Mouse (Mus musculus) ES-Bruce4 (cell line): ENCODE data around the gene Zfp422. TPM values are rescaled to one million over a fixed set of nuclear protein-coding genes. Genes with fewer than 3 reads are reported as not detected.

Source experiments
- H3K27ac ChIP-seq: 2 replicates; pipeline ENCODE4 v1.5.1; 2012; ENCODE audit warnings: low read length, inconsistent platforms; ENCODE audit not compliant: insufficient read depth
- H3K27me3 ChIP-seq: 2 replicates; pipeline ENCODE4 v1.6.1; 2012; ENCODE audit warnings: mild to moderate bottlenecking, low read length, inconsistent platforms; ENCODE audit not compliant: control insufficient read depth, poor library complexity, insufficient read depth, severe bottlenecking
- H3K36me3 ChIP-seq: 2 replicates; pipeline ENCODE4 v1.6.1; 2012; ENCODE audit warnings: inconsistent platforms, mild to moderate bottlenecking, low read length, moderate library complexity; ENCODE audit not compliant: control insufficient read depth, poor library complexity, insufficient read depth, severe bottlenecking
- H3K4me1 ChIP-seq: one replicate; pipeline ENCODE4 v1.8.1; 2011; ENCODE audit warnings: low read length; ENCODE audit not compliant: control insufficient read depth, insufficient read depth
- H3K4me3 ChIP-seq: 2 replicates; pipeline ENCODE4 v1.5.1; 2011; ENCODE audit warnings: low read depth, mild to moderate bottlenecking, low read length
- H3K9ac ChIP-seq: 2 replicates; pipeline ENCODE4 v1.6.1; 2012; ENCODE audit warnings: low read depth, mild to moderate bottlenecking, inconsistent platforms; ENCODE audit not compliant: poor library complexity, severe bottlenecking
- H3K9me3 ChIP-seq: replicated peaks from 2 replicates; pipeline ENCODE4 v1.6.1; 2012; ENCODE audit warnings: mild to moderate bottlenecking, low read length, inconsistent platforms; ENCODE audit not compliant: control insufficient read depth, poor library complexity, insufficient read depth, severe bottlenecking
- CTCF ChIP-seq: IDR thresholded peaks from one replicate; pipeline ENCODE4 v1.8.1; 2011; ENCODE audit warnings: low read depth, low read length
- EP300 ChIP-seq: IDR thresholded peaks from 2 replicates; pipeline ENCODE4 v1.6.1; 2011; ENCODE audit warnings: low read depth, low read length; ENCODE audit not compliant: insufficient read depth
- POLR2A ChIP-seq: IDR thresholded peaks from one replicate; pipeline ENCODE4 v1.8.1; 2011; ENCODE audit warnings: low read length; ENCODE audit not compliant: insufficient read depth
- polyA plus RNA-seq: library from polyadenylated mRNA; stranded (reverse); fragments of >200 nt; gene quantifications from 2 replicates; pipeline ENCODE4 v1.2.4, GENCODE M21; 2011; ENCODE audit warnings: low read depth; ENCODE audit not compliant: missing spikeins, insufficient read depth, insufficient read length

The Zfp422 gene
- polyA plus RNA-seq, 1 experiment = 15.0 TPM

- no peak overlapping the region for H3K27ac ChIP-seq
- peaks cover 1% of the 10 kb centered on the region for H3K4me1 ChIP-seq
- TF ChIP-seq CTCF (no peak), EP300 (no peak), POLR2A (no peak)
- no peaks in the 10 kb centered on the region for H3K27me3 ChIP-seq
- no peaks in the 10 kb centered on the region for H3K36me3 ChIP-seq
- H3K4me3 ChIP-seq = no peak overlapping the region
- no peaks in the 10 kb centered on the region for H3K9me3 ChIP-seq
- no peak overlapping the region for H3K9ac ChIP-seq
Measured at GRCm38 (mm10) chr6:116666892-116667291, 38.1 kb upstream of the Zfp422 start.

GRCm38 (mm10) chr6:116666085-116666750 lies 37.4 kb upstream of the Zfp422 start:
- no peaks in the 10 kb centered on the region for H3K27me3 ChIP-seq
- TF ChIP-seq CTCF = no peak
- no peak for TF ChIP-seq EP300
- TF ChIP-seq POLR2A = no peak
- H3K4me1 ChIP-seq = peaks cover 1% of the 10 kb centered on the region
- no peaks in the 10 kb centered on the region for H3K36me3 ChIP-seq
- H3K9ac ChIP-seq = no peak overlapping the region
- H3K4me3 ChIP-seq = no peak overlapping the region
- H3K27ac ChIP-seq = no peak overlapping the region
- no peaks in the 10 kb centered on the region for H3K9me3 ChIP-seq

- H3K27me3 ChIP-seq = no peaks in the 10 kb centered on the region
- H3K9me3 ChIP-seq = no peaks in the 10 kb centered on the region
- no peaks in the 10 kb centered on the region for H3K36me3 ChIP-seq
- no peak overlapping the region for H3K9ac ChIP-seq
- no peak for TF ChIP-seq EP300
- TF ChIP-seq CTCF = no peak
- no peak for TF ChIP-seq POLR2A
- no peak overlapping the region for H3K27ac ChIP-seq
- H3K4me1 ChIP-seq = peaks cover 1% of the 10 kb centered on the region
- no peak overlapping the region for H3K4me3 ChIP-seq
Measured at GRCm38 (mm10) chr6:116664830-116665229, 36.0 kb upstream of the Zfp422 start.

GRCm38 (mm10) chr6:116664031-116664430 lies 35.2 kb upstream of the Zfp422 start:
- H3K9me3 ChIP-seq = no peaks in the 10 kb centered on the region
- TF ChIP-seq EP300 (no peak), POLR2A (no peak), CTCF (no peak)
- H3K4me3 ChIP-seq = no peak overlapping the region
- no peak overlapping the region for H3K27ac ChIP-seq
- H3K36me3 ChIP-seq = no peaks in the 10 kb centered on the region
- H3K27me3 ChIP-seq = no peaks in the 10 kb centered on the region
- H3K4me1 ChIP-seq = peaks cover 1% of the 10 kb centered on the region
- no peak overlapping the region for H3K9ac ChIP-seq

GRCm38 (mm10) chr6:116663364-116663763 lies 34.6 kb upstream of the Zfp422 start:
- no peaks in the 10 kb centered on the region for H3K36me3 ChIP-seq
- TF ChIP-seq CTCF = no peak
- TF ChIP-seq POLR2A = no peak
- TF ChIP-seq EP300 = no peak
- H3K4me1 ChIP-seq = no peaks in the 10 kb centered on the region
- H3K27me3 ChIP-seq = no peaks in the 10 kb centered on the region
- no peak overlapping the region for H3K9ac ChIP-seq
- no peak overlapping the region for H3K4me3 ChIP-seq
- no peaks in the 10 kb centered on the region for H3K9me3 ChIP-seq
- H3K27ac ChIP-seq = no peak overlapping the region

- H3K27me3 ChIP-seq = no peaks in the 10 kb centered on the region
- TF ChIP-seq POLR2A (no peak), CTCF (no peak), EP300 (no peak)
Measured at GRCm38 (mm10) chr6:116653684-116654454, 25.1 kb upstream of the Zfp422 start.

More at GRCm38 (mm10) chr6:116653684-116654454, 25.1 kb upstream of the Zfp422 start:
- Histone ChIP-seq H3K4me3 (no peak overlapping the region), H3K9ac (no peak overlapping the region), H3K4me1 (no peaks in the 10 kb centered on the region), H3K27ac (no peak overlapping the region), H3K9me3 (no peaks in the 10 kb centered on the region), H3K36me3 (no peaks in the 10 kb centered on the region)
